Mouse (Mus musculus) lung, postnatal 0 days (tissue): ENCODE measurements around the gene Gm9903. TPM values are rescaled to one million over a fixed set of nuclear protein-coding genes. Genes with fewer than 3 reads are reported as not detected.
A peak's percentile ranks its signal among the peaks of the same experiment; 100 is the strongest.

ENCODE experiments used
- ATAC-seq: fragments of 200-750 bp; cut with Nextera tagmentation; 2 replicates; pipeline ENCODE4 v1.8.0; 2017; ENCODE audit warnings: moderate library complexity
- DNase-seq: peaks from one replicate; pipeline ENCODE4 v3.0.0-alpha.2; 2016; ENCODE audit warnings: low spot score
- H3K27ac ChIP-seq: fragments of 300-500 bp; sonication (generic); 2 replicates; pipeline ENCODE4 v1.5.1; 2014; ENCODE audit warnings: antibody characterized with exemption, mild to moderate bottlenecking, low read length, mixed read lengths
- H3K27me3 ChIP-seq: fragments of 300-500 bp; sonication (generic); replicated peaks from 2 replicates; pipeline ENCODE4 v1.6.1; 2014; ENCODE audit warnings: low read length, mixed read lengths; ENCODE audit not compliant: insufficient read depth
- H3K36me3 ChIP-seq: fragments of 300-500 bp; sonication (generic); 2 replicates; pipeline ENCODE4 v1.6.1; 2014; ENCODE audit warnings: low read length, mixed read lengths; ENCODE audit not compliant: insufficient read depth
- H3K4me1 ChIP-seq: fragments of 300-500 bp; sonication (generic); 2 replicates; pipeline ENCODE4 v1.6.1; 2014; ENCODE audit warnings: antibody characterized with exemption, low read depth, low read length, mixed read lengths; ENCODE audit not compliant: insufficient read depth
- H3K4me2 ChIP-seq: fragments of 300-500 bp; sonication (generic); replicated peaks from 2 replicates; pipeline ENCODE4 v1.6.1; 2014; ENCODE audit warnings: low read depth, mild to moderate bottlenecking, low read length, moderate library complexity, mixed read lengths
- H3K4me3 ChIP-seq: fragments of 300-500 bp; sonication (generic); 2 replicates; pipeline ENCODE4 v1.5.1; 2014; ENCODE audit warnings: low read depth, low read length
- H3K9ac ChIP-seq: fragments of 300-500 bp; sonication (generic); replicated peaks from 2 replicates; pipeline ENCODE4 v1.6.1; 2014; ENCODE audit warnings: low read depth, mild to moderate bottlenecking
- H3K9me3 ChIP-seq: fragments of 300-500 bp; sonication (generic); 2 replicates; pipeline ENCODE4 v1.6.1; 2016; ENCODE audit warnings: low read length, mixed read lengths
- CTCF ChIP-seq: IDR thresholded peaks from 2 replicates; pipeline ENCODE4 v1.5.1; 2016; ENCODE audit warnings: antibody characterized with exemption, mild to moderate bottlenecking
- EP300 ChIP-seq: IDR thresholded peaks from 2 replicates; pipeline ENCODE4 v1.6.1; 2016; ENCODE audit warnings: antibody characterized with exemption, mild to moderate bottlenecking, control low read depth
- WGBS: fragments of 180-500 bp; shearing (Covaris S2); extraction: QIAGEN DNeasy Blood & Tissue Kit; methylation state at CpG from one replicate; pipeline ENCODE4 v1.1.7; 2014; 5-methylcytosine and 5-hydroxymethylcytosine counted together
- polyA plus RNA-seq: library from polyadenylated mRNA; unstranded; fragments of >200 nt; fragmentation: Nextera tagmentation; extraction: Ambion mirVana; gene quantifications from 2 replicates; pipeline ENCODE4 v1.2.1, GENCODE M21; 2015

Gene Gm9903
- polyA plus RNA-seq, 1 experiment from 2014 or later: 0.41 TPM

- no peak overlapping the region for H3K4me3 ChIP-seq
- no peak for ATAC-seq
Measured at GRCm38 (mm10) chr5:33635361-33635760, 5.6 kb downstream of the Gm9903 start.

GRCm38 (mm10) chr5:33637606-33638350 lies 8.1 kb downstream of the Gm9903 start:
- no peak for ATAC-seq
- no peaks in the 10 kb centered on the region for H3K4me1 ChIP-seq
- H3K9ac ChIP-seq: no peak overlapping the region
- no peak overlapping the region for H3K4me3 ChIP-seq
- no peaks in the 10 kb centered on the region for H3K27me3 ChIP-seq
- no peaks in the 10 kb centered on the region for H3K9me3 ChIP-seq
- H3K4me2 ChIP-seq: no peak overlapping the region
- TF ChIP-seq CTCF (no peak), EP300 (no peak)
- DNase-seq: no peak
- 77% methylated on average over 3 of the region's 3 CpGs for WGBS
- H3K27ac ChIP-seq: no peak overlapping the region
- H3K36me3 ChIP-seq: peaks cover 9% of the 10 kb centered on the region; the same call in 1 of the 2 replicates

More at GRCm38 (mm10) chr5:33635361-33635760, 5.6 kb downstream of the Gm9903 start:
- H3K27me3 ChIP-seq: no peaks in the 10 kb centered on the region
- 86% methylated on average over 3 of the region's 3 CpGs for WGBS
- no peak for DNase-seq
- no peak overlapping the region for H3K4me2 ChIP-seq
- peaks cover 3% of the 10 kb centered on the region; the same call in 1 of the 2 replicates for H3K4me1 ChIP-seq
- H3K9ac ChIP-seq: no peak overlapping the region
- no peak for TF ChIP-seq EP300
- TF ChIP-seq CTCF: no peak
- peaks cover 2% of the 10 kb centered on the region; the same call in 1 of the 2 replicates for H3K36me3 ChIP-seq
- no peaks in the 10 kb centered on the region for H3K9me3 ChIP-seq
- no peak overlapping the region for H3K27ac ChIP-seq

- no peaks in the 10 kb centered on the region for H3K9me3 ChIP-seq
- no peaks in the 10 kb centered on the region for H3K4me1 ChIP-seq
- no peak overlapping the region for H3K27ac ChIP-seq
- ATAC-seq (no peak), DNase-seq (no peak)
- WGBS: 44% methylated on average over 4 of the region's 4 CpGs
- H3K9ac ChIP-seq: no peak overlapping the region; the same call in 1 of the 2 replicates
- no peak overlapping the region for H3K4me2 ChIP-seq
- no peaks in the 10 kb centered on the region for H3K27me3 ChIP-seq
- TF ChIP-seq CTCF (no peak), EP300 (no peak)
- peaks cover 20% of the 10 kb centered on the region for H3K36me3 ChIP-seq
- H3K4me3 ChIP-seq: no peak overlapping the region
Measured at GRCm38 (mm10) chr5:33638826-33639225, 9.1 kb downstream of the Gm9903 start.

- Histone ChIP-seq H3K4me2 (no peak overlapping the region), H3K27ac (no peak overlapping the region), H3K4me3 (no peak overlapping the region), H3K36me3 (peaks cover 32% of the 10 kb centered on the region), H3K27me3 (no peaks in the 10 kb centered on the region), H3K4me1 (no peaks in the 10 kb centered on the region), H3K9ac (no peak overlapping the region), H3K9me3 (no peaks in the 10 kb centered on the region)
- DNase-seq (peak; percentile 83), ATAC-seq (peak; percentile 33; the same call in 1 of the 2 replicates)
- no peak for TF ChIP-seq EP300
- peak; percentile 82 for TF ChIP-seq CTCF
- 30% methylated on average over 3 of the region's 3 CpGs for WGBS
Measured at GRCm38 (mm10) chr5:33640652-33641051, 10.9 kb downstream of the Gm9903 start.

GRCm38 (mm10) chr5:33651017-33651416 lies 21.3 kb downstream of the Gm9903 start:
- no peak for TF ChIP-seq CTCF
- Histone ChIP-seq H3K9ac (peak overlapping the region; percentile 69; the same call in 1 of the 2 replicates), H3K9me3 (no peaks in the 10 kb centered on the region), H3K4me2 (peak overlapping the region; percentile 55), H3K4me1 (peaks cover 3% of the 10 kb centered on the region; the same call in 1 of the 2 replicates), H3K27ac (peak overlapping the region; percentile 97), H3K27me3 (no peaks in the 10 kb centered on the region), H3K36me3 (peaks cover 10% of the 10 kb centered on the region; the same call in 1 of the 2 replicates), H3K4me3 (peak overlapping the region; percentile 68; the same call in 1 of the 2 replicates)
- ATAC-seq (no peak), DNase-seq (no peak)
- 4% methylated on average over 2 of the region's 2 CpGs for WGBS

GRCm38 (mm10) chr5:33651541-33651920 lies 21.8 kb downstream of the Gm9903 start:
- Histone ChIP-seq H3K27ac (peak overlapping the region; percentile 97), H3K36me3 (peaks cover 7% of the 10 kb centered on the region; the same call in 1 of the 2 replicates), H3K4me1 (peaks cover 3% of the 10 kb centered on the region; the same call in 1 of the 2 replicates), H3K4me3 (peak overlapping the region; percentile 68), H3K9me3 (no peaks in the 10 kb centered on the region), H3K4me2 (peak overlapping the region; percentile 55), H3K9ac (peak overlapping the region; percentile 69), H3K27me3 (no peaks in the 10 kb centered on the region)
- WGBS: 1% methylated on average over 11 of the region's 11 CpGs
- DNase-seq (no peak), ATAC-seq (no peak)
- TF ChIP-seq CTCF (peak; percentile 23; the same call in 1 of the 2 replicates), EP300 (no peak)
